Mouse (Mus musculus): ENCODE measurements at regions not wholly inside any gene's neighbourhood (a gene's known extent, or its start where the extent isn't known, plus 50 kb on each side); places are given as distances from the start of the nearest gene placed in this dataset.

DNA sequence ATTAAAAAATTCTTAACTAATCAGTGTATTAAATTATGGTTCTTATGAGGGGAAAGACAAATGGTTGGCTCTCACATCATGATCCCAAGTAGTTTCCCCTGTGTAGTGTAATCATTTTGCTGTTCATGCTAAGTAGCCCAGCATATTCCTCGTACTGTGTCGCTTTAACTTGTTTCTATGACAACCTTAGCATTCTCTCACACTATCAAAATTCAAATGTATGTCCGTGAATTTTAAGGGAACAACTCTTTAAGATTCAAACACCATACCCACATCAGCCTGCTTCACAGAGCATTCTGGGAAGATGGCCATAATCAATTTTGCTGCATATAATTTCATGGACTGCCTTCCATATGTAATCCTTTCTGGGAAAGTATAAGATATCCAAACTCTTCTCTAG lies 241.4 kb upstream of the Ubash3b start:
- H3K4me2 ChIP-seq (replicated peaks; ENCODE audit: low read depth, low read length), result no peak overlapping the region
- no peaks in the 10 kb centered on the region for H3K27me3 ChIP-seq (ENCODE audit: insufficient read depth, low read length)
- H3K9ac ChIP-seq (replicated peaks; ENCODE audit: low read length), result no peak overlapping the region
- H3K36me3 ChIP-seq (ENCODE audit: insufficient read depth, low read length), result no peaks in the 10 kb centered on the region
- H3K4me3 ChIP-seq (ENCODE audit: low read length), result no peak overlapping the region
- H3K27ac ChIP-seq (ENCODE audit: low read length), result no peak overlapping the region
- no peak for ATAC-seq (ENCODE audit: low FRiP score, low TSS enrichment)
- 89% methylated on average over 3 of the region's 3 CpGs for WGBS
- no peaks in the 10 kb centered on the region for H3K9me3 ChIP-seq (ENCODE audit: low read length)
- H3K4me1 ChIP-seq (ENCODE audit: insufficient read depth, low read length), result no peaks in the 10 kb centered on the region

DNA sequence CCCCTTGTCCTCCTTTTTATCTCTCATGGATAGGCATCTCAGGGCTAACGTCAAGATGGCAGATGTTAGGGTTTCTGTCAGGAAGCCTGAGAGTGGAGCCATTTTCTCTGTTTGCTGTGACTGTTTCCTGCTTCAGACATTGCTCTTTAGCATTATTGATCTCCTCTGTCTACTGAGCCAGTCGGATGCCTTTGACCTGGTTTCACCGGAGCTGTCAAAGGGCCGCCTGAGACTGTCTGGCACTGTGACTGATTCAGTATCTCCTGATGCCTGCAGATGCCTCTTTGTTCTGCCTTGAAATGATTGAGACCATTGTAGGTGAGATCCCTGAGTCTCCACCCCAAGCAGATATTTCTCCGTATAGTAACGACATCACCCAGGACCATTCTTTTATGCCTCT lies 239.5 kb upstream of the Ubash3b start:
- WGBS, result 86% methylated on average over 6 of the region's 6 CpGs
- no peak overlapping the region for H3K9ac ChIP-seq (replicated peaks; ENCODE audit: low read length)
- H3K4me2 ChIP-seq (replicated peaks; ENCODE audit: low read depth, low read length), result no peak overlapping the region
- no peaks in the 10 kb centered on the region for H3K27me3 ChIP-seq (ENCODE audit: insufficient read depth, low read length)
- no peaks in the 10 kb centered on the region for H3K4me1 ChIP-seq (ENCODE audit: insufficient read depth, low read length)
- H3K4me3 ChIP-seq (ENCODE audit: low read length), result no peak overlapping the region
- H3K27ac ChIP-seq (ENCODE audit: low read length), result no peak overlapping the region
- H3K36me3 ChIP-seq (ENCODE audit: insufficient read depth, low read length), result no peaks in the 10 kb centered on the region
- no peak for ATAC-seq (ENCODE audit: low FRiP score, low TSS enrichment)
- no peaks in the 10 kb centered on the region for H3K9me3 ChIP-seq (ENCODE audit: low read length)

DNA sequence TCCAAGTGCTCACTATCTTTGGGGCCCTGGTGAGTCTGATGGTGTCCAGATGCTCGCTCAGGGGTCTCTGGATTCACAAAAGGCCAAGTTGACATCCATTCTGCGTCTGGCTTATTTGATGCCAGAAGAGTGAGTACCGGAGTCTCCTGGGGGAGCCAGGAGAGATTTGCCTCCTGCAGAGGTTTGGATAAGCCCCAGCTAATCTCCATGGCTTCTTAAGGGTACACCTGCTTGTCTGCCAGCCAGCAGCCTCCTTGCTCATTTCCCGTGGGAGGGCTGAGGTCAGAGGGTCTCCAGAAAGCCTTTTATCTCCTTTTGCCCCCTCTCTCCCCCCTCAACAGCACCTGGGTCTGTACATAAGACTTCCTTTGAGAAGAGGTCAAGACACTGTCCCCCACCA lies 234.0 kb upstream of the Ubash3b start:
- ATAC-seq (ENCODE audit: low FRiP score, low TSS enrichment), result no peak
- no peaks in the 10 kb centered on the region for H3K36me3 ChIP-seq (ENCODE audit: insufficient read depth, low read length)
- H3K9me3 ChIP-seq (ENCODE audit: low read length), result no peaks in the 10 kb centered on the region
- H3K4me1 ChIP-seq (ENCODE audit: insufficient read depth, low read length), result no peaks in the 10 kb centered on the region
- no peak overlapping the region for H3K4me2 ChIP-seq (replicated peaks; ENCODE audit: low read depth, low read length)
- no peaks in the 10 kb centered on the region for H3K27me3 ChIP-seq (ENCODE audit: insufficient read depth, low read length)
- no peak overlapping the region for H3K4me3 ChIP-seq (ENCODE audit: low read length)
- no peak overlapping the region for H3K27ac ChIP-seq (ENCODE audit: low read length)
- no peak overlapping the region for H3K9ac ChIP-seq (replicated peaks; ENCODE audit: low read length)
- 53% methylated on average over 4 of the region's 4 CpGs for WGBS

- Histone ChIP-seq H3K4me1 (ENCODE audit: insufficient read depth, low read length) (no peaks in the 10 kb centered on the region), H3K9me3 (ENCODE audit: low read length) (no peaks in the 10 kb centered on the region), H3K27me3 (ENCODE audit: insufficient read depth, low read length) (no peaks in the 10 kb centered on the region), H3K9ac (replicated peaks; ENCODE audit: low read length) (no peak overlapping the region), H3K27ac (ENCODE audit: low read length) (no peak overlapping the region), H3K4me3 (ENCODE audit: low read length) (no peak overlapping the region), H3K36me3 (ENCODE audit: insufficient read depth, low read length) (no peaks in the 10 kb centered on the region), H3K4me2 (replicated peaks; ENCODE audit: low read depth, low read length) (no peak overlapping the region)
- ATAC-seq (ENCODE audit: low FRiP score, low TSS enrichment), result no peak
- 57% methylated on average over 6 of the region's 6 CpGs for WGBS
Measured at GRCm38 (mm10) chr9:41391591-41392320, 230.3 kb upstream of the Ubash3b start.

DNA sequence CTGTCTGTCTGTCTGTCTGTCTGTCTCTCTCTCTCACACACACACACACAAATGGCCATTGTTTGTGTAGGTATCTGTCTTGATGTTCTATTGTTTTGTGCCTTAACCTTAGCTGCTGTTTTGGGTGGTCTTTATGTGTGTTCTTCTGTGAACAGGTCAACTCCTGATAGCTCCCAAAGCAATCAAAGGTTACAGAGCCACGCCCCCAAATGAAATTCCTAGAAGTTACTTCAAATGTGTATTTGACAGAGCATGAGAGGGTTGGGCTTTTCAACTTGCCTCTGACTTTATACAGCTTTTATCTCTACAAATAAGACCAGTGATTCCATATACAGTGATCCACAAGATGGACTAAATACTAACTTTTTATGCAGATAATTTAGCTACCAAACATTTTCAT lies 217.8 kb upstream of the Ubash3b start:
- Histone ChIP-seq H3K9me3 (ENCODE audit: low read length) (no peaks in the 10 kb centered on the region), H3K36me3 (ENCODE audit: insufficient read depth, low read length) (no peaks in the 10 kb centered on the region), H3K27ac (ENCODE audit: low read length) (no peak overlapping the region), H3K4me3 (ENCODE audit: low read length) (no peak overlapping the region), H3K4me1 (ENCODE audit: insufficient read depth, low read length) (peaks cover 31% of the 10 kb centered on the region), H3K4me2 (replicated peaks; ENCODE audit: low read depth, low read length) (no peak overlapping the region), H3K9ac (replicated peaks; ENCODE audit: low read length) (no peak overlapping the region), H3K27me3 (ENCODE audit: insufficient read depth, low read length) (no peaks in the 10 kb centered on the region)
- 89% methylated on average over 1 of the region's 1 CpGs for WGBS
- ATAC-seq (ENCODE audit: low FRiP score, low TSS enrichment), result no peak

DNA sequence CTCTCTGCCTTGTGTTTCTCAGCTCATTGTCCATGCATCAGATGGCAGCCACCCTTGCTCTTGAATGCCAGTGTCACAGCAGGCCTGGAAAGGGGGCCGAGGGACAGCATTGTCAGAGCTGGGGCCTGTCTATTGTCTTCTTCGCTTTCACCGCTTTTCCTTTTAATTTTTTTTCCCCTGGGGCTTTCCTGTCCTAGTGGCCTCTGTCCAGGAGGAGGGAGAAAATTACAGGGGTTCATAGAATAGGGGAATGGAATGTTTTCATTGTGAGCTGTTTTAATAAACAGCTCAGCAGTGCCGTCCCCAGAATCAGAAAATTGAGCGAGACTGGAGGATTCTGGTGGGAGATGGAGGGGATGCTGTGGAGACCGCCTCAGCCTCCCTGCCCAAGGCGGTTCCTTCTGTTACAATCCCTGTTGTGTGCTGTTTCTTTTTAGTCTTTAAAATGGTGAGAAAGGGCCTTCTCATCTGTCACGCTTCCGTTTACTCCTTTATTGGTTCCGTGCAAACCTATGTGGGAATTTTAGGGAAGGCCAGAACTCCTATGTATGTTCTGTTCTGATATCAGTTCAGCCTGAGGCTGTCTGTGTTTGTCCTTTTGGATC lies 217.2 kb upstream of the Ubash3b start:
- Histone ChIP-seq H3K4me3 (ENCODE audit: low read length) (no peak overlapping the region), H3K27me3 (ENCODE audit: insufficient read depth, low read length) (no peaks in the 10 kb centered on the region), H3K9me3 (ENCODE audit: low read length) (no peaks in the 10 kb centered on the region), H3K4me2 (replicated peaks; ENCODE audit: low read depth, low read length) (no peak overlapping the region), H3K9ac (replicated peaks; ENCODE audit: low read length) (no peak overlapping the region), H3K27ac (ENCODE audit: low read length) (peak overlapping the region; percentile 79; the same call in 1 of the 2 replicates), H3K36me3 (ENCODE audit: insufficient read depth, low read length) (no peaks in the 10 kb centered on the region), H3K4me1 (ENCODE audit: insufficient read depth, low read length) (peaks cover 32% of the 10 kb centered on the region)
- 65% methylated on average over 10 of the region's 10 CpGs for WGBS
- no peak for ATAC-seq (ENCODE audit: low FRiP score, low TSS enrichment)

DNA sequence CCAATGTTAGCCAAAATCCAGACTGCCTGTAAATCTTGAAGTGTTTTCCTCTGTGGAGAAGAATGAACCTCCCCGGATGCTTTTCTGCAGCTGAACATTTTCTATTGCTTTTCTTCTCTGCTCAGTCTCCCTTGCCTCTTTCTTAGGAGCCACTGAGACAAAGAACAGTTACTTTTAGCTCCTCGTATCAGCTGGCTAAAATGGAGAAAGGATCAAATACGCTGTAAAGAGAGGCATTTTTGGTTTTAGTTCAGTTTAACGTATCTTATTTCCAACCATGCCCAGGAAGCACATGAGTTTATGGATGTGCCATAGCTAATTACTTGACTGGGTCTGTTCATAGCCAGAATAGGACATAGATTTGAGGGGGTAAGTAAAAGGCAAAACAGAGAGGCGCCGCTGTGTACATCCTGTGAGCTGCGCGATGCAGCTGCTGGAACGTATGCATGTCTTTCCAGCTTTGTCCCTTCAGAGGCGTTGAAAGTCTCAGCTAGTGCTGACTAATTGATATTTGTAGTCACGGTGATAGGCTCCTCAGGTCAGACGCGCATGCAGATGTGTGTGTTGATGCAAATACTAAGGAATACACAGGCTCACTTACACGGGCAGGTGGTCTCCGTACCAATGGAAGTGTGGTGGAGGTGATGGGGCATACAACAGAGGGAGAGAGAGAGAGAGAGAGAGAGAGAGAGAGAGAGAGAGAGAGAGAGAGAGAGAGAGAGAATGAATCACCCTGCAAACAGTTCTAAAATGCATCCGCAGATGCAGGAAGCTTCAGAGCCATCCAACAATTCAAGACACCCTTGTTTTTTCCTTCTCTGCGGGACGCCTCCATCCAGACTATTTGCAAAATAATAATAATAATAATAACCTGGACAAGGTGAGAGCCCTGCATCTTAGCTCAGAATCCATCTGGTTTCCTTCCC lies 216.5 kb upstream of the Ubash3b start:
- Histone ChIP-seq H3K4me3 (ENCODE audit: low read length) (no peak overlapping the region), H3K9me3 (ENCODE audit: low read length) (no peaks in the 10 kb centered on the region), H3K36me3 (ENCODE audit: insufficient read depth, low read length) (no peaks in the 10 kb centered on the region), H3K4me2 (replicated peaks; ENCODE audit: low read depth, low read length) (peak overlapping the region; percentile 35), H3K27me3 (ENCODE audit: insufficient read depth, low read length) (no peaks in the 10 kb centered on the region), H3K27ac (ENCODE audit: low read length) (peak overlapping the region; percentile 79), H3K4me1 (ENCODE audit: insufficient read depth, low read length) (peaks cover 32% of the 10 kb centered on the region), H3K9ac (replicated peaks; ENCODE audit: low read length) (peak overlapping the region; percentile 47; the same call in 1 of the 2 replicates)
- 49% methylated on average over 18 of the region's 18 CpGs for WGBS
- no peak for ATAC-seq (ENCODE audit: low FRiP score, low TSS enrichment)

DNA sequence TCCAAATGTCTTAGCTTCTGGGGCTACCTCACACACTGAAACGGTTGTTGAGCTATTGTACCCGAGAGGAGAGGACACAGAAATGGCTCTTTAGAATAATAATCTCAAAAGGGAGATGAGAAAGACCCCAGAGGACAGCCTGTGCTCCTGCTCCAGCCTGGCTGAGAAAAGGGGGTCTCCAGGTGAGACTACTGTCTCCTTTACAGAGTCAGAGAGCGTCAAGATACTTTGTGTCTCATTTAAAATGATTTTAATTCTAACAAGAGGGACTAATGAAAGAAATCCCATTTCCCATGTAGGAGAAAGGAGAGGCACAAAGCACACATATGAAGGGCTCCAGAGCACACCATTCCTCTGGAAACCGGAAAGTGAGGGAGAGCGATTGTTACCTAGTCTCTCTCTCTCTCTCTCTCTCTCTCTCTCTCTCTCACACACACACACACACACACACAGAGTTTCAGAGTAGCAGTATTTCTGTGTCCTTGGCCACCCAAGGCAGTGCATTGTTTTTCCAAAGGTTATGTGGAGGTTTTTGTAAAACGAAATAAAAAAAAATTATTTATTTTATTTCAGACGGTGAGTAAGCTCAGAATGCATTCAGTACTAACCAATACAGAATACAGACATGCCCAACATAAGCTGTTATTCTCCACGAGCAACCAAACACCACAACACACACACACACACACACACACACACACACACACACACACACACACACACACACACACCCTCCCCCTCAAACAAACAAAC lies 215.6 kb upstream of the Ubash3b start:
- peak overlapping the region; percentile 57 for H3K4me2 ChIP-seq (replicated peaks; ENCODE audit: low read depth, low read length)
- H3K4me3 ChIP-seq (ENCODE audit: low read length), result no peak overlapping the region; the same call in 1 of the 2 replicates
- H3K9me3 ChIP-seq (ENCODE audit: low read length), result no peaks in the 10 kb centered on the region
- H3K4me1 ChIP-seq (ENCODE audit: insufficient read depth, low read length), result peaks cover 32% of the 10 kb centered on the region
- no peak for ATAC-seq (ENCODE audit: low FRiP score, low TSS enrichment)
- H3K9ac ChIP-seq (replicated peaks; ENCODE audit: low read length), result no peak overlapping the region
- 46% methylated on average over 8 of the region's 8 CpGs for WGBS
- H3K27ac ChIP-seq (ENCODE audit: low read length), result no peak overlapping the region; the same call in 1 of the 2 replicates
- no peaks in the 10 kb centered on the region for H3K27me3 ChIP-seq (ENCODE audit: insufficient read depth, low read length)
- no peaks in the 10 kb centered on the region for H3K36me3 ChIP-seq (ENCODE audit: insufficient read depth, low read length)

DNA sequence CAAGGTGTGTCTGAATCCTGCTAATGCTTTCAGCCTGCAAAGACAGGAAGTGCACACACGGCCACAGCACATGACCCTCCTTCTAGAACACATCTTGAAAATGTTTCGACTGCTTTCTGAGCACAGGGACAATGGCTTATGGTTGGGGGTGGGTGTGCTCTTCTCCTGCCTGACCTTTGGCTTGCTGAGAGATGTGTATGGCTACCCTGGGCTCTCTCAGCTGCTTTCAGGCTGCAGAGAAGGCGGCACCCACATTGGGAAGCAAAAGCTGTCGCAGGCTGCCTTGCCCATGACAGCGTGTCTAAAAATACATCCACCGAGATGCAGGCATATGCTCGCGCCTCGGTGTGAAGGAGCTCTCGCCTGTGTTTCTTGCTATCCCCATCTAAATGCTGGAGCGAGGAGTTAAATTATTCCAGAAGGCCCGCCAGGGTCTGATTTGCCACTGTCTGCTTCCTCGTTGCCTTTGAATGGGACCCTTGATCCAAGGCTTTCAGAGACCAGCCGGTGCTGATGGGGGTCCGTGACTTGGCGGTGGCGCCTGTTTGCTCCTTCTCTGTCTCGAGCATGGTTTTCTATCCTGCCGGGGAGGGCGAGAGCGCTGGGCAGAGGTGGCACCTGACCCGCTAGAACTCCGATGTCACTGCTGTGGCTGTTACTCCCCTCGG lies 214.6 kb upstream of the Ubash3b start:
- no peak overlapping the region for H3K27ac ChIP-seq (ENCODE audit: low read length)
- peak overlapping the region; percentile 35 for H3K4me3 ChIP-seq (ENCODE audit: low read length)
- ATAC-seq (ENCODE audit: low FRiP score, low TSS enrichment), result no peak
- peak overlapping the region; percentile 57 for H3K4me2 ChIP-seq (replicated peaks; ENCODE audit: low read depth, low read length)
- no peaks in the 10 kb centered on the region for H3K36me3 ChIP-seq (ENCODE audit: insufficient read depth, low read length)
- WGBS, result 11% methylated on average over 24 of the region's 24 CpGs
- H3K9ac ChIP-seq (replicated peaks; ENCODE audit: low read length), result peak overlapping the region; percentile 27; the same call in 1 of the 2 replicates
- no peaks in the 10 kb centered on the region for H3K27me3 ChIP-seq (ENCODE audit: insufficient read depth, low read length)
- peaks cover 32% of the 10 kb centered on the region for H3K4me1 ChIP-seq (ENCODE audit: insufficient read depth, low read length)
- H3K9me3 ChIP-seq (ENCODE audit: low read length), result no peaks in the 10 kb centered on the region

Measured in kidney, embryonic 16.5 days (tissue).